Mouse (Mus musculus) hindlimb bud, embryonic 11.5 days (tissue): ENCODE measurements around the gene Zfp750.

Experiments
- DNase-seq: peaks from one replicate; pipeline ENCODE4 v3.0.0-alpha.2; 2012; ENCODE audit warnings: low read depth, low spot score; ENCODE audit errors: extremely low spot score

Gene Zfp750

DNA sequence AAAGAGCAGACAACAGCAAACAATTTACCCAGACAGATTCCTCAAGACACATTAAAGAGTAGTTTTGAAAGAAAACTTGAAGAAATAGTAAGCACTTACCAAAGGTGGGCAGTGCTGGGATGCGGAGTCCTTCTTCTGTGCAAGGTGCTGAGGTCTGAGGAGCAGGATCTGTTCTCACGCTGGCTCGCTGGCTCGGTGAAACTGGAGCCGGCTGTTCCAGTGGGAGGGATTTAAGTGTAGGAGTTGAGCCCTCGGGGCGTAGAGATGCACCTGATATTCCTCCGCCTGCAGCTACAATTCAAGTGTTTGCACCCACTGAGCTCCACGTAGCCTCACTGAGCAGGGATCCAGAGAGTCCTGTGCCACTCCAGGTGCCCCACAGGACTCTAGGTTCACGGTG, at the start of gene Zfp750:
Zfp750 (minus strand) TSS at position 203 of the 400 bp plus-strand sequence.
- no peak for DNase-seq

DNA sequence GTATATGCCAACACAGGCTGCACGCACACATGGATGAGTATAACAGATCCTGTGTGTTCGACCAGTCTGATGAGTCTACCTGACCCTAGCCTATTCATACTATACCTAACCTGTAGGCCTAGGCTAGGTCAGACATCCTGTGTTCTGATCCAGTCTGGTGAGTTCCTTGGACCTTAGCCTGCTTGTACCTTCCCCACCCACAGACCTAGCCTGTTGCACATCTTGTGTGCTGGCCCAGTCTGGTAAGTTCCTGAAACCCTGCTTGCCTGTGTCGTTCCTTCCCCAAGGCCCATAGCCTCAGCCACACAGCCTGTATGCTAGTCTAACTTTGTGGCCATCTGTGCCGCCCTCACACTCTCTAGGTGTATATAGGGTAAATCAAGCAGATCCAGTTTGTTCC, 45.1 kb upstream of the Zfp750 start:
- DNase-seq: no peak

DNA sequence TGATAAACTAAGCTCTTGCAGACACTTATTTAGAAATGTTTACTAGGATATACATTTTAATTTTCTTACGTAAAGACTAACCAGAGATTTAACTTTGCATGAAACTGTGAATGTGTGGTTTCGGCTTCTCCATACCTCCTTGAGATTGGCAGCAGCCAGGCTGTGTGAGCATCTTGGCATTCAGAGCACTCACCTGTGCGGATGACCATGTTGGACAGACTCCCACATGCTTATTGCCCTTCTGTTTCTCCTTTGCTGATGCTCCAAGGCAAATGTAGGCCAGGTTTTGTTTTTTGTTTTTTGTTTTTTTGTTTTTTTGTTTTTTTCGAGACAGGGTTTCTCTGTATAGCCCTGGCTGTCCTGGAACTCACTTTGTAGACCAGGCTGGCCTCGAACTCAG, 44.2 kb upstream of the Zfp750 start:
- no peak for DNase-seq

DNA sequence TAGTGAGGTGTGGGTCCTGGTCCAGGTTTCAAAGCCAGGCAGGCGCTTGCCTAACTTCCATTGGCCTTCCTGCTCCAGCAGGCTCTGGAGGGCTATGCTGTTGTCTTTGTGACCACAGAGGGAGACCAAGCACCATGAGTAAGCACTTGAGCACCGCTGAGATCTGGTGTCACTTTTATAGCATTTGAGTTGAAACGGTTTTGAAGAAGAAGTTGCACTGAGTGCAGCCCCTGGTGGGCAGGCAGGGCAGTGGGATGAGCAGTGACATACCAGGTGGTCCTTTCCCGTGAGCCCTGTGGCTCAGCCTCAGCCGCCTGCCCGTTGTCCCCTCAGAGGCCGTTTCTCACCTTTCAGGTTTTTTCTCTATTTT, 41.1 kb upstream of the Zfp750 start:
- no peak for DNase-seq

DNA sequence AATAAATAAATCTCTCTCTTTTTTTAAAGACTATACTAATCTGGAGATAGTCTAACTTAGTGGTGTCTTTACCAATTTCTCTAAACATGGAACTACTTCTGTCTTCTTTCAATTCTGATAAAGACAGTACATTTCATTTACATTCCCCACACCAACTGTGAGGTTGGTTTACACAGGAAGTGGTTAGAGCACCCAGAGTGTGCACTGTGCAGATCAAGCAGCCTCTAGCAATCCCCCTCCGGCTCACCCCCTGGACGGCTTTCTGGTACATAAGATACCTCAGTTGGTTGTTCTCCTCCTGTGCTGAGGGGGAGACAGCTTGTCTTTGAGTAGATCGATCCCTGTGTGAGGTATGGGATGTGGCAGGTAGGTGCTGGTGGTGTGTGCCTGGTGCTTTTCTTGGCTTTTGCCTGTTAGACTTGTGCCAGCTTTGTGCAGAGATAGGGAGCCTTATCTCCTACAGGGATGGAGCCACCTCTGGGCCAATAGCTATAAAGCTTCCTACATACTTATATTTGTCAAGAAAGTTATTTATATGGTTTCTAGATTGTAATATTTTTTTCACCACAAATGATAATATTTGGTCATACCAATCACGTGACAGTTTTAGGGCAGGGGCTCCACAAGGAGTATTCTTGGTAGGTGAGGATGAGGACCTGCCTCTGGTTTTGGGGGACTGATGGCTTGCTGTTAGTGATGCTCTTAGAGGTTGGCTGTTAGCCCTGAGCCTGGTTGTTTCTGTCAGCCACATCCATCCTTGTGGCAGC, 40.6 kb upstream of the Zfp750 start:
- DNase-seq: no peak

DNA sequence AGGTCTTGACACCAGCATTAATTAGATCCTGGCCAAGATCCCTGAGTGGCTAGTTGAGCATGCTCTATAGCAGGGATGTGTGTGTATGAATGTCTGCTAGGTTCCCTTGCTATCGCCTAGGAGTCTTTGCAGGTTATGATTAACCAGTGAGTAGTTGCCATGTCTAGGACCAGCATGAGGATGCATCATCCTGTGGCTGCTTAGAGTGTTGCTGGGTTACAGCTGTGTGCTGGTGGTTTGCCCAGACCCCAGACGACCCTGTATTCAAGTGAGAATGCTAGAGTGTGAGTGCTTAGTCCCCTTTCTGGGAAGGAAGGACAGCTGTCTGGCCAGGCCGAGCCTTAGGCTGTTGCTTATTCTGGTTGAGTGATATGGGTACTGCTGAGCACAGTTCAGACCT, 39.4 kb upstream of the Zfp750 start:
- no peak for DNase-seq

DNA sequence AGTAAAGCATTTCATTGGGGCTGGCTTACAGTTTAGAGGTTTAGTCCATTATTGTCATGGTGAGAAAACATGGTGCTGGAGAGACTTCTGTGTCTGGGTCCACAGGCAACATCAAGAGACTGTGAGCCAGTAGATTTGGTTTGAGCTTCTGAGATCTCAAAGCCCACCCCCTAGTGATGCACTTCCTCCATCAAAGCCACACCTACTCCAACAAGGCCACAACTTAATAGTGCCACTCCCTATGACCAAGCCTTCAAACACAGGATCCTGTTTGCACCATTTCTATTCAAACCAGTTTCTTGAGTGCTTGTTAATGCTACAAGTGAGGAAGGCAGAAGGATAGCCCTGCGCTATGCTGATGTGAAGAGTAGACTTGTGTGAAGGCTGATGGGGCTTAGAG, 38.8 kb upstream of the Zfp750 start:
- no peak for DNase-seq

DNA sequence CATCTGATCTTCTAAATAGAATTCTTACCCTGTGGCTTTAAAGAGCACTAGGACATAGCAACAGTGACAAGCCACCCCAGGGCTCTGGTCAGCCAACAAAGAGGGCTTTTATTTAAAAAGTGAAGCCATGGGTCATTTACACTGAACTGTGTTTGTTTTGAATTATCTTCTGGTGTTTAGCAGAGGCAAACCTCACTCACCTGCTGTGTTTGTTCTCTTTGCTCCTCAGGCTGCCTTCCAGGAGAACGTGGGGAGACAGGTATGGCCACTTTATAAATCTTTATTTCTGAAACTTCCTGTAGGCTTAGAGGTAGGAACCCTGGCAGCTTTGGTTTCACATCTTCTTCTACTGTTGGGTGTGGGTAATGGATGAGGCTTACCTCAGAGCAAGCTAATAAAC, 37.6 kb upstream of the Zfp750 start:
- no peak for DNase-seq

DNA sequence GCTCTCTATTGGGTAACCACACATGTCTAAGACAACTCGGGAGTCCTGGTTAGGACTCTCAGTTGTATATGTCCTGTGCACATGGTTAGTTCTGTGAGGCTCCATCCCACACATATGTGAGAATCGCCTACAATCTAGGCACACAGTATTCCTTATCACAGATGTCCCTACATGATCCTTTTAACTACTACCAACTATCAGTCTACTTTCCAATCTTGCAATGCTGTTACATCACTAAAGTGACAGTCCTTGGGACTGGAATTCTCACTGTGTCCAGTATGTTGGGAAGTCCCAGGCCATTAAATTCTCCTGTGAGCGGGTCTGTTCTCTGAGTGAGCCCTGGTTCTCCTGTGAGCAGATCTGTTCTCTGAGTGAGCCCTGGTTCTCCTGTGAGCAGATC, 34.3 kb upstream of the Zfp750 start:
- DNase-seq: no peak

DNA sequence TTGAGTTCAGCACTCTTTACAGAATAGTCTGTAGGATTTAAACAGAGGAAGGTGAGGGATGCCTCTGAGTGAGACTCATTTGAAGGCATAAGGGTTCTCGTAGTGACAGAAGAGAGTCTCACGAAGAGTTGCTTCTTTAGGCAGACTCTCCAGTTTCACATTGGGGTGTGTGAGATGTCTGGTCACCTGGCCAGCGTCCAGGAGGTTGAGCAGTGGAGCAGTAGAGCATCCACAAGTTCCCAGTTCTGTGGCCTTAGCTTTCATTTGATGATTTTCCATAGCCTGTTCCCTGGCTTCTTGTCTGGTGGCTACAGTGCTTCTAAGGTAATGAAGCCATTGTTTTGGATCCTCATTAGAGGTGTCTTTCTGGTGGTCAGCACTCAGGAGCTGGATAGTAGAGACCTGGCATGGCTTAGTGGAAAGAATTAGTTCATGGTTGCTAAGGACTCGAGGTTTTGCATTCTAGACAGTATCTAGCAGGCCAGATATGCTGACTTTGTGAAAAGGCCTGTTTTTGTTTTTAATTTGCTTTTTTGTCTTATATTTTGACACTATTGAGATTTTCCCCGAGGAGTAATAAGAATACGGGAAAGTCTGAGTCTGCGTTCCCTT, 33.8 kb upstream of the Zfp750 start:
- DNase-seq: no peak

DNA sequence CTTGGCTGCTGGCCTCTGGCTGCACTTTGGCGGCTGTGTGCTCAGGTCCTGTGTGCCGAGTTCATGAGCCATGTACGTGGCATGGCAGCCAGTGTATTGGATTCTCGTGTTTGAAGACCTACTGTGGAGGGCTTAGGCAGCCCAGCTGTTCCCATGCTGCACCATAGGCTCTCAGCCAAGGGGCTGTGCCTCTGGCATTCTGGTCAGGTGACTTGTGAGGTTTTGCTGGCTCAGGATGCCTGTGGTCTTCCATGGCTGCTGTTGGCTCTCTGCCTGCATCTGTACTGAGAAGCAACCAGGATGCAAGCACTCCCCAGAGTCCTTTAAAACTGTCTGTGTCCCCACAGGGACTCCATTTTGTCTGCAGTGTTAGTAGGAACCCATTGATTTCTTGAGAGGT, 33.0 kb upstream of the Zfp750 start:
- no peak for DNase-seq

DNA sequence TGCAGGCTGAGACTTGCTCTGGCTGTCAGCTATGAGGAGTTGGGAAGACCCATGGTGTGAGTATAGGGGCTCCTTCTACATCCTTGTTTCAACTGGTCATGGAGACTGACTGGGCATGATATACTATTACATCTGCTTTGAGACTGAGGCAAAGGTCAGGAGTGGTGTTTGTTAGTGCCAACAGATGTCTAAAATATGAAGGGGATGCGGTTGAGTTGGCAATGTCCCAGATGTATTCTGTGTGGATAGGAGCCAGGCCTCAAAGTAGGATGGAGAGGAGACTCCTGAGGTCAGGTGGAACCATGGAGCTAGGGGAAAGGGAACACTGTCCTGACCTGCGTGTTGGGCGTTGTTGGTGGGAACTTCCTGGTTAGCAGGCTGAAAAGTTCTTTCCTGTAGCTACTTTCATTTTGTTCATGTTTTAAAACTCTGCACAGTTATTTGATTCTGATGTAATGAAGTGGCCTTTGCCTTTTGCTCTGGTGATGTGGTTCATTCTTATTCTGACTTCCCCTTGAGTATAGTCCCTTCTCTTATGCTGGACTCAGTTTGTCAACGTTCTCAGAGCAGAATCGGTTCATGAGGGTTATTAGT, 32.2 kb upstream of the Zfp750 start:
- DNase-seq: no peak

DNA sequence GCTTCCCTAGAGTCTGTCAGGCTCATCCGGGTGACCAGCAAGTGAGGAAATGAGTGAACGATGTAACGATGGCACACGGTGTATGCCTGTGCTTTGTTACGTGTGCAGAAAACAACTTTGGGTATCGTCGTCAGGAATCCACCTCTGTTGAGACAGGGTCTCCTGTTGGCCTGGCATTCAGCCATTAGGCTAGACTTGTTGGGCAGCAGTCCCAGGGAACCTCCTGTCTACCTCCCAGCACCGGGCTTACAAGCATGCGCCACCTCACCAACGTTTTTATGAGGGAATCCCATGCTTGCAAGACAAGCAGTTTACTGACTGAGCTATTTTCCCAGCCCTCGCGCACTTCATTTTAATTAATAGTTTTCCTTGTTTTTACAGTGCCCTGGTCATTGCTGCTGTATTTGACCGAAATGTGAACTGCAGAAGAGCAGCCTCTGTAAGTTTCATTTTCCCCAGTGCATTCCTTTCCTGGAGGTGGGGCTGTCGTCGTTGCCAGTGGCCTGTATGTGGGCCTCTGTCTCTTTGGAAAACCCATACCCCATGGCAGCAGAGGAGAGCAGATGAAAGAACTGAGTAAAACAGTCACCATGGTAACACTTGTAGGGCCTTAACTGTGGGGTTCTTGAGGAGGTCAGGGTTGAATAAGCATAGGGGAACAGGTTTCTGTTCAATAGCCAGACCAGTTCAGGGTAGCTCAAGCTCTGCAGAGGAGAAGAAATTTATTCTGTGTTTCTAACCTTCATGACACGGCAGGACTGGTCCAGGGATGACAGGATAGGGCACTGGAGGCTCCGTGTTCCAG, 30.9 kb upstream of the Zfp750 start:
- no peak for DNase-seq

DNA sequence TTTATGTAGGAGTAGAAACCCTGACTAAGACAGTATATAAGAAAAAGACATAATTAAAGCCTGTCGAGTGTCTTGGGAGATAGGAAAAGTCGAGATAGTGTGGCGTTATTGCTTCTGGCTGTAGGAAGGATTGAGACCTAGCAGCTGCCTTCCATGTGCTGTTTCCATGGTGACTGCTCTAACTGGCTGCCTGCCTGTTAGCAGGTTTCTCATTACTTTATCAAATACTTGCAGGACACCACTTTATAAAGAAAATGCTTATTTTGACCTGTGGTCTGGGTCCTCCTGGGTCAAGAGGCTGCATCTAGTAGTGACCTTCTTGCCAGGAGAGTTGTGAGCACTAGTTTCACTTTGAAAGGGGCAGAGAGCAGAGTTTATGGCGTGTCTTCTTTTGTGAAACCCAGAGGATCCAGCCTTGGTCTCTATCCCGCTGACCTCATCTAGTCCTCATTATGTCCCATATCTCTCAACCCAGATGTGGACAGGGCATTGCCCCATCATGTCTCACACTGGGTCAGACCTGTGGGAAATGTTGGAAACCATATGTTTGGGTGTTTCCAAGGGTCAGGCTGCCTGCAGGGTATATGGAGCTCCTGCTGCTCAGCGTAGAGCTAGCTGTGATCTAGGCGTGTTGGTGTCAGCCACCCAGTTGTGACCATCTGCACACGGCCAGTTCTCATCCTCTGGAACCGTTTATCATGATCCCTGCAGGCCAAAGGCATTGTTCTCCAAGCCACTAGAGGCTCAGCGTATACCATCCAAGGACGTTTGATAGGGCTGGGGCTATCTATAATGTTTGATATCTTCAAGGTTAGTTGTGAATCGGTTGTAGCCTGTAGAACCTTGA, 30.1 kb upstream of the Zfp750 start:
- no peak for DNase-seq

DNA sequence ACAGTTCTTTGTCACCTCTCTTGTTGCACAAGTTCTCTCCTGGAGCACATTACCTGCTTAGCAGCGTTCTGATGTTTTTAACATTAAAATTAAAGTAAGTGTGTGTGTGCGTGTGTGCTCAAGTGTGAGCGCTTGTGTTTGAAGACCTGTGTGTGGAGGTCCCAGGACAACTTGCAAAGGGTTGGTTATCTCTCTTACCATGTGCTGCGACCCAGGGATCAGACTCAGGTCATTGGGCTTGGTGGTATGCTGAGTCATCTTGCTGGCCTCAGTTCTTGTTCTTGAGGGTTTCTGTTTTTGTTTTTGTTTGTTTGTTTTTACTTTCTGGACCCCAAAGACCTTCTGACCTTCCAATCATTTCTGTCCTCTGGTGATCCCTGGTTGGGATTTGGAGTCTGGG, 28.8 kb upstream of the Zfp750 start:
- no peak for DNase-seq

DNA sequence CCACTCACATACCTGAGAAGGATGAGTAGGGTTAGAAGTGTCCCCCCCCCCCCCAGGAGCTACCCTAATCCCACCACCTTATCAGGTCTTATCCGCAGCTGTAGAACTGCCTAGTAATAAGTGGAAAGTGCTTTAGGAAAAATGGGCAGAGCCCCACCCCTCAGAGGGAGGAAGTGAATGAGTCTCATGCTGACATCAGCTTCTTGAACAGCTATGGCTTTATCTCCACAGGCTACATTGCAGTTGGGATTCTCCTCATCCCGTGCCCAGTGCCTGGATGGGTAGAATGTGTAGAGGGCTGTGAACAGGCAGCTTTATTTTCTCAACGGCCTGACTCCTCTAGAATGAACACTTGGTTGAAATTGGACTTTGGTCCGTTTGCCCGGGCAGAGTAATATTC, 28.1 kb upstream of the Zfp750 start:
- no peak for DNase-seq

DNA sequence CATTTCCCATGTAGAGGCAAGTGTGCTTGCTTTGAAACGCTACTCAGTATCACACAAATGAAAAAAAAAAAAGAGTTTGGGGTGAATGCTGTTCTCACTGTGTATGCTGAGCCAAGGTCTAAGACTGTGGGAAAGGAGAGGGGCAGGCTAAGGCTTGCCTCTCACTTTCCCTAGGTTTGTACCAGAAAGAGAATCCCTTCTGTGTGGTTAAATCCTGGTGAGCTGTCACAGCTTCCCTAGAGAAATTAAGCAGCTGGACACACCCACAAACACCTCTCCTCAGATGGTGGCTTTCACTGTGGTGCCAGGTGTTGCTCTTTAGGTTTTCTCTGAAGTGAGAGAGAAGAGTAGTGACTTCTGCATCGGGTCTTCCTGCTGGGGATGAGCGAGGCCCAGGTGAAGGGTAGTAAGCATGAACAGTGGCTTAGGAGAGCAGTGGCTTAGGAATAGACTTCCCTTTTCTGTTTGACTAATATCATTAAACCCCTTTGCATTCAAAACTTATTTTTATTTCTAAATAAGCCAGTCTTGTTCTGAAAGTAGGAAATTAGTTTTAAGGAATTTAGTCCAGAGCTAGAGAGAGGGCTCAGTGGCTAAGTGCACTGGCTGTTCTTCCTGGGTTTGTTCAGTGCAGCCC, 26.4 kb upstream of the Zfp750 start:
- no peak for DNase-seq

DNA sequence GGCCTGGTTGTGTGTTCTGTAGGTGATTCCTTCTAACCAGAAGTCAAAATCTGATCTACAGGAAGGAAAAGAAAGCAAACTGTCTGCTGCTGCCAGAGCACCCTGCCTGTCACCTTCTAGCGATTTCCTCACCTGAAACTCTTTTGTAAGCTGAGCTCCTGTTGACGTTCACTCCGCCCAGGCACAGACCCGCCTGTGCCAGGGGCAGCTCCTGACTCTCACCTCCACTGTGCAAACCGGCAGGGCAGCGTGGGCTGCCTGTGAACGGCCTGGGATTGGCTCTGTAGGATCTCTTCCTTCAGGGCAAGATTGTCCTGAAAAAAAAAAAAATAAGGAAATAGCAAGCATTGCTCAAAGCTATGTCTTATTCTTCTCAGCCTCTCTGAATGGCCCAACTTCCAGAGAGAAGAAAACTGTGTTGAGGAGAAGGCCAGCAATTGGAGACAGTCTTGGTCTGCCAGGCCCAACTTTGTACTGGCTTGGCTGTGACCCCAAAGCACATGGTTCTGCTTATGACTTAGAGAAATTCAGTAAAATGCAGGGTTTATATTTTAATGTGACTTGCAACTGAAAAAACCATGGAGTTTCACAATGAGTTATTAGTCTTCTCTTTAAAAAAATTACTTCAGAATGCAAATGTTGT, 25.7 kb upstream of the Zfp750 start:
- no peak for DNase-seq

DNA sequence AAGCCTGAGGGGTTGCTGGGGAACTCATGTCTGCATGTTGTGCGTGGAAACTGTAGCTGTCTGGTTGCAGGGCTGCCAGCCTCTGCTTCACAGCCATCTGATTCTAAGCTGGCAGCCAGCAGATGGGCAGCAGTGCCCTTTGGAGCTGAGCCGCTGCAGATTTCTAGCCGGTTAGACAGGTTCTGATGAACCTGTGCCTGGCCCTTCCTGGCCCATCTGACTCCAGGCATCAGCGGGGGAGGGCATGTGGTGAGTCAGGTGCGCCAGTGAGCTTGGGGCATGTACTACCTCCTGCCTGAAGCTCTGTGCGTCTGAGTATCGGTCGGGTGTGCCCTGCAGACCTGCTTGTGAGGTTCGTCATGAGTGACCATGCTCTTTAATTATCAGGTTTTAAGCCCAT, 24.8 kb upstream of the Zfp750 start:
- no peak for DNase-seq

DNA sequence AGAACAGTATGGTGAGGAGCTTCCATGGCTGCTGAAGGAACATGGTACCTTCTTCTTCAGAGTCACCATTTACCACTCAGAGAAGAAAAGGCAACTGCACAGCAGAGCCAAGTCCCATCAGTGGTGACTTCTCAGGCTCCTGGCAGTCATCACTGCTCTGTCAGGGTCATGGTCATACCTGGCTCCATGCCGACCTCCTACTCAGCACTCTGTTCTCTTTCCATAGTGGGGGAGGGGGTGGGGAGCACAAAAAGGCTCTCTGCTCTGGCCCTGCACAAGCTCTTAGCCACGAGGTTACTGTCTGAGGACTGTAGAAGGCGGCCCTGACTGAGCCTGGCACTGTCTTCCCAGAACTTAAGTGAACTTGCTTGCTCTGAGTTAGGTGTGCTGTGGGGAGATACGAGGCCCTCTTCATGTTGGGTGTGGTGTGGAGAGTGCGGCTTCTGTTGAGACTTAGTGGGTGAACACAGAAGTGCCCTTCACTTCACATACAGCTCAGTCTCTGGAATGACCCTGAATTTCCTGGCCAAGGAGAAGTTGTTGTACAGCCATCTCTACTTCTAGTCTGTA, 24.2 kb upstream of the Zfp750 start:
- DNase-seq: no peak
